Mouse (Mus musculus): Measurements from ENCODE around the gene Rapgef6.

The Rapgef6 gene

GRCm38 (mm10) chr11:54728371-54728770, 205.7 kb downstream of the Rapgef6 start:
- no peak for ATAC-seq (ENCODE audit: insufficient number of reproducible peaks, low FRiP score, low TSS enrichment)

- ATAC-seq (ENCODE audit: insufficient number of reproducible peaks, low FRiP score, low TSS enrichment) = no peak
Measured at GRCm38 (mm10) chr11:54729311-54729710, 206.7 kb downstream of the Rapgef6 start.

DNA sequence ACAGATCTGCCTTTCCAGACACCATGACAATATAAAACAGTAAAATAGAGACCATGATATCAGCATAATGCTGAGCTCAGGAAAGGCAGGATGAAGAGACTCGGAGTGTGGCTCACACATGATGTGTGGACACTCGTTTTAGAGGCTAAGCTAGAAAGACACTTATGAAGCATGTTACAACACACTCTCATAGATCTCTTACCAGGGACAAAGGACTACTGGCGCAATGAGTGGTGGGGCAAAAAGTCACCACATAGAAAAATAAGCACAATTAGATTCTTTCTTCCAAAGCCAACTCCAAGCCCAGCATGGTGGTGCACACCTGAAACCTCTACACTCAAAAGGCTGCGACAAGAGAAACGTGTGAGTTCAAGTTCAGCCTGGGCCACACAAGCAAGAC, 208.3 kb downstream of the Rapgef6 start:
- ATAC-seq (ENCODE audit: insufficient number of reproducible peaks, low FRiP score, low TSS enrichment) = no peak

- no peak for ATAC-seq (ENCODE audit: insufficient number of reproducible peaks, low FRiP score, low TSS enrichment)
Measured at GRCm38 (mm10) chr11:54731367-54731766, 208.7 kb downstream of the Rapgef6 start.

DNA sequence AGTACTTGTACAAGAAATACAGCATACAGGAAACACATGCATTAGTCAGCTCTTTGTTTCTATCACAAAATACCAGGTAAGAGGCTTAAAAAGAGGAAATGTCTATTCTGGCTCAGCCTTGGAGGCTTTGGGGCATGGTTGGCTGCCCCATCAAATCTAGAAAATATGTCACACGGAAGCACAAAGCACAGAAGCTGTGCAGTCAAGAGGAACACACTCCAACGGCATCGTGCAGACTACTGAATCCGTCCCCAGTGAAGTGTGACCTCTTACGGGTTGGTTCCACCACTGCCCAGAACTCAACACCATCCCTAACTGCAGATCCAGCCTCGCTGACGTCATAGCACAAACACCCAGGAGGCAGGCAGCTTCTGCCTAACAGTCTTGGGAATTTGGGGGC, 210.9 kb downstream of the Rapgef6 start:
- ATAC-seq (ENCODE audit: insufficient number of reproducible peaks, low FRiP score, low TSS enrichment) = no peak

DNA sequence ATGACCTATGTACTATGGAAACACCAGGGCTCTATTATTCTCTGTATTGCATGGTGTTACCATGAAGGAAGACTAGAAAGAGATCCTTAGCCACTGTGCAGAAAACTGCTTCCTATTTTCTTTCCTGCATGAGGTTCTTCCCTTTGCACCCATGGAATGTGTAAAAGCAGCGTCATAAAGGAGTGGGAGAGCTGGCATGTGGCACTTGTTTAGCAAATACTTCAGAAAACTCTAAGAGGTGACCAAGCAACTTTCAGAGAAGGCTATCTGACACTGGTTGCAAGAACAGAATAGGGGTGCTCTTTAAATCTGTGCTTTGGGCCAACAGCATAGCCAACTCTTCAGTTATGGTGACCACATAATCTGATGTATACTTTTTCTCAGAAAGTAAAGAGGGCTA, 212.5 kb downstream of the Rapgef6 start:
- ATAC-seq (ENCODE audit: insufficient number of reproducible peaks, low FRiP score, low TSS enrichment) = no peak

- ATAC-seq (ENCODE audit: insufficient number of reproducible peaks, low FRiP score, low TSS enrichment) = no peak
Measured at GRCm38 (mm10) chr11:54736903-54737302, 214.3 kb downstream of the Rapgef6 start.

GRCm38 (mm10) chr11:54739012-54739750, 216.5 kb downstream of the Rapgef6 start:
- no peak for ATAC-seq (ENCODE audit: insufficient number of reproducible peaks, low FRiP score, low TSS enrichment)

DNA sequence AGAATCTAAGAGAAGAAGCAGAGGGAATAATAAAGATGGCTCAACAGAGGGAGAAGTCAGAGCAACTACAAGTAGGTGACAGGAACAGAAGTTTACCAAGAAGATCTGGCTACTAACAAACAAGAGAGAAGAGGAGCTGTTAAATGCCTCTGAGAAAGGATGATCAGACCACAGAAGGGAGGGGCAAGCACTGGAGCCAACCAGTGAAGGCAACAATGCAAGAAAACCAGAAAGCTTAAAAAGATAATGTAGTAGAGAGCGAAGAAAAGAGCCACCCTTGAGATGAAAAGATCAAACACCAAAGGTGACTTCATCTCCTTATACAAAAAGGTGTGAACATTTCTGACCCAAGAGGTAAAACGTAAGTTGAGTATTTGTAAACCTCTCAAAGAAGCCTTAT, 218.7 kb downstream of the Rapgef6 start:
- ATAC-seq (ENCODE audit: insufficient number of reproducible peaks, low FRiP score, low TSS enrichment) = no peak

- no peak for ATAC-seq (ENCODE audit: insufficient number of reproducible peaks, low FRiP score, low TSS enrichment)
Measured at GRCm38 (mm10) chr11:54744231-54744630, 221.6 kb downstream of the Rapgef6 start.
